Mouse (Mus musculus) liver (tissue): Measurements from ENCODE around the gene Tk2.
"Not testable (repeated sequence)": the region's sequence is repeated elsewhere in the genome, so short reads cannot be mapped to it uniquely, and the experiment has no call there.

ENCODE experiments used
- DNase-seq: peaks from one replicate; pipeline ENCODE4 v3.0.0-alpha.2; 2020; ENCODE audit warnings: mixed read lengths

Gene Tk2

GRCm38 (mm10) chr8:104248276-104248675, at the start of gene Tk2:
Gene Tk2, minus strand, starts transcription at chr8:104248558.
- DNase-seq = peak; percentile 93

DNA sequence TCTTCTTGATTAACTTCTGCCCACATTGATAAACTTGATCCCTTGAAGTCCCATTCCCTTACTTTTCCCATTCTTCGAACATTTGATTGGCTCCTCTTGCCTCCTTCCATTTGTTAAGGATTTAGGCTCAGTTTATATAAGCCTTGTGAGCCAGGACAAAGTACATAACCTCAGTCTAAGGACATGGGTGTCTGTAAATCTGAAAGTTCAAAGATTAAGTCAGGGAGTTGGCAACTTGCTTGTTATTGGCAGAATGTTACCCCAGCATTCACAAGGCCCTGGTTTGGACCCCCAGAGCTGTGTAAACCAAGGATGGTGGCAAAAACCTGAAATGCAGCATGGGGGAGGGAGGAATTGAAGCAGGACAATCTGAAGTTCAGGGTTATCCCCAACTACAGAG, 46.0 kb upstream of the Tk2 start:
- DNase-seq = no peak

DNA sequence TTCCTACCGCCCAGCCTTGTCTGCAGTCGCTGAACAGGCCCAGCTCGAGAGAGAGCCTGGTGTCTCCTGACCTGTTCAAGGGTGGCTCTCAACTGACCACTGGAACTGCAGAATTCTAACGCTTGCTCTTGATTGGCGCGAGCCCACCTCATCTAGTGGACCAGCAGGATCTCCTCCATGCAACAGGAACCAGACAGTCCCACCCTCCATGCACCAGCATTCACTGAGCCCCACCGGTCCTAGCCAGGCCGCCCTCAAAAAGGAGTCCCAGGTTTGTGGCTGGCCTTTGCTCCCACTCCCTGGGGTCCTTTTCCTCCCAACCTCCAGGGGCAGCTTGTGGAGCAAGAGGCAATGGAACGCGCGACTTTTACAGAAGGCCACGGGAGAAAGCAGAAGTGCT, 44.7 kb upstream of the Tk2 start, which contains the start of gene Cmtm2a:
Cmtm2a (minus strand) TSS at position 101 of the 400 bp plus-strand sequence.
- DNase-seq = not testable (repeated sequence)

DNA sequence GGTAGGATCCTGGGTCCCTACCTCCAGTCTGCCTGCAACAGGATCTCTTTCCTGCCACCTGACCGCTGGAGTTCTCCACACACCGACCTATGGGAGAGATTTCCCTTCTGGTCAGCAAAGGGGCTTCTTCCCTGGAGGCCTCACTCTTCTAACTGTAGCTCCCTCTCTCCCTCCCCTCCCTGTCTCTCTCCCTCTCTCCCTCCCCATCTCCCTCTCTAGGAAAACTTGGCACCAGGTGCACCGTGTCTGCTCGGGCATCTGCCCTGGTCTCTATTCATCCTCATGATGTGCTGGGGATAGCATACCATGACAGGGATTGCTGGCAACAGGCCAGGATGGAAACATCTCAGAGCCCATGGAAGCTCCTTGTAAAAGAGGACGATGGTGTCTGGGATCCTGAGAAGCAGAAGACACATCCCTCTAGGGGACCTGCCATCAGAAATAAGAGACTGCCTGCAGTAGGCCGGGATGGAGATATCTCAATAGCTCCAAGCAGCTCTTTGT, 20.6 kb upstream of the Tk2 start:
- DNase-seq = no peak

DNA sequence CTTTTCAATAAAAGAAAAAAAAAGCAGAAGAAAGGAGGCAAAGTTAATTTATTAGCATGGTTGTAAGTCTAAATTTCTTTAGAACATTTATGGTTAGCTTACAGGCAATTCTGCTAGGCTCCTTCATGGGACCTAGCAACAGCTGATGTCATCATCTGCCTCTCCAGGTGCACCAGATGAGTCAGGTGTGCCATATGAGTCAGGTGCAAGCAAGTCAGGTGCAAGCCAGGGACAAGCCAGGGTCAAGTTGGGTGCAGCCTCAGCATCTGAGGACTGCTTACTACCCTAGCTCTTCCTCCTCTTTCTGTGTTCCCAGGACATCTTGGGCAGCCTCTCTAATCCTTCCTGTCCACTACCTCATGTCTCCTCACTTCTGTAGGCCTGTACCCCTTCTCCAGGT, 20.0 kb upstream of the Tk2 start:
- no peak for DNase-seq

DNA sequence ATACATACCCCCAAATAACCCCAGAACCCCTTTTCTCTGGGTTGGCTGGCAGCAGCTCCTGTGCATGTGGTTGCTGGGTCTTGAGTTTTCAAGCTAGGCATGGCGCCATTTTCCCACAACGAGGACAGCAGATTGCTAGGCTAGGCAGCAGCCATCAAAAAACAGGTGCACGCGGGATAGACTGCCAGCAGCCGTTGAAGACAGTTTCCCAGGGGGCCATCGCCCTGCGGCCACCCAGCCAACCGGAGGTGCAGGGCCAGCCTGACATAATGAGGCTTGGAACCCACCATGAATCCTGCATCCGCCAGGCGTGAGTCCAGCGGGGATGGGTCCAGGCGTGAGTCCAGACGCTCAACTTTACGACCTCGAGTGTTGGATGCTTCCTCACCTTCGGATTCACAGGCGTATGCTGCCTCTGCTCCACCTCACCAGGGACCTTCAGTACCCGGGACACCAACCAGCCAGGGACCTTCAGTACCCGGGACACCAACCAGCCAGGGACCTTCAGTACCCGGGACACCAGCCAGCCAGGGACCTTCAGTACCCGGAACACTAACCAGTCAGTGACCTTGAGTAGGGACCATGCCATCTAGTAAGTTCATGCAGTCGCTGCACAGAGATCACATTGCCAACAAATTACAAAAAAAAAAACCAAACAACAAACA, 16.0 kb upstream of the Tk2 start:
- not testable (repeated sequence) for DNase-seq

- not testable (repeated sequence) for DNase-seq
These were observed 13.4 kb upstream of the Tk2 start for GRCm38 (mm10) chr8:104261802-104262201.

DNA sequence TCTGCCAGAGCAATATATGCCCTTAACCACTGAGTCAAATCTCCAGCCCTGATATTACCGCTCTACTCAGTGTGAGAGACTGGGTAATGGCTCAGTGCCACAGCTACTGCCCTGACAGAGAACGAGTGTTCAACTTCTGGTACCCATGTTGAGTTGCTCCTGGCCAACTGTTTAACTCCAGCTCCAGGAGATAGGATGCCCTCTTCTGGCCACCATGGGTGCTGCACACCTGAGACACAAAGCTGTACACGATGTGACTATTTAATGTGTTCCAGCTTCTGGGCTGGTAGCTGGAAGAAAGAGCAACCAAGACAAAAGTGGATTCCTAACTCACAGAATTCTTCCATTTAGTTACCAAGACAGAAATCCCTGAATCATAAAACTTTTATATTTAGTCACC, 4.7 kb upstream of the Tk2 start:
- peak; percentile 60 for DNase-seq

- DNase-seq = peak; percentile 34
These were observed 3.1 kb upstream of the Tk2 start for GRCm38 (mm10) chr8:104251461-104251860.

DNA sequence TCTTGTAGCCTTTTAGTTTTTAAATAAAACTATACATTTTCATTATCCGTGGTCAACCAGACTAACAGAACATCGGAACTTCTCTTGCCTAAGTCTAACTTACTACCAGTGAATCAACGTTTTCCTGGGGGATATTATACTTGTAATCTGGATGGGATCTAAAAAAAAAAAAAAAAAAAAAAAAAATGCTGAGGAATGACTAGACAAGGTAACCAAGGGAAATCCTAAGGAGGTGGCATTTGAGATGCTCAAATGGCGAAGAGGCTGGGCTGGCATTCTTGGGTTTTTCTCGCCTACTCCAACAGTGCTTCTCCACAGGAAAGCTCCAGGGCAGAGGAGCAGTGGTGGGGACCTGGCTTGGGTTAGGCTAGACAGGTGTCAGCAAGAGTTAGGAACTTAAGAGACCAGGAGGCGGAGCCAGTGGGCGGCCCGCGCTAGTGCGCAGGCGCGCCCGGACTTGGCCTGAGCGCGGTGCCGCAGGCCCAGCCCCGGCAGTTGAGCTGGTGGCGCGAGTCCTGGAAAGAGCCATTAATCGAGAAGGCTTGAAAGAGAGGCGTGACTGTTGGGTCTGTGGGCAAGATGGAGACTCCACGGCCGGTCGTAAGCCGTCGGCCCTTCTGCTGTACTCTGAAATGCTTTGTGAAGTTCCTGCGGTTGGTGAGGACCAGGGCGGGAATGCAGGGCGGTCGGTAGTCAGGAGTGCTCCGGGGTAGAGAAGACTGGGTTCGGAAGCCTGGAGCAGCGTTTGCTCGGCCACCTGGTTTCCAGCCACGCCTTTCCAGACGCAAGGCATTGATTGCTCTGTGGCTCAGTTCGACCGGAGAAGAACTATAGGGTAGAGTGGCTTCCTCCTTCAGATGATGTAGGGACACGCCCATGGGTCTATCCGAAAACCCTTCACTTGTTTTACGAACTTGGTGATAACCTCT, 2.3 kb upstream of the Tk2 start, which contains the start of gene Cklf:
Cklf (plus strand) TSS at position 423 of the 929 bp plus-strand sequence.
- peak; percentile 92 for DNase-seq

DNA sequence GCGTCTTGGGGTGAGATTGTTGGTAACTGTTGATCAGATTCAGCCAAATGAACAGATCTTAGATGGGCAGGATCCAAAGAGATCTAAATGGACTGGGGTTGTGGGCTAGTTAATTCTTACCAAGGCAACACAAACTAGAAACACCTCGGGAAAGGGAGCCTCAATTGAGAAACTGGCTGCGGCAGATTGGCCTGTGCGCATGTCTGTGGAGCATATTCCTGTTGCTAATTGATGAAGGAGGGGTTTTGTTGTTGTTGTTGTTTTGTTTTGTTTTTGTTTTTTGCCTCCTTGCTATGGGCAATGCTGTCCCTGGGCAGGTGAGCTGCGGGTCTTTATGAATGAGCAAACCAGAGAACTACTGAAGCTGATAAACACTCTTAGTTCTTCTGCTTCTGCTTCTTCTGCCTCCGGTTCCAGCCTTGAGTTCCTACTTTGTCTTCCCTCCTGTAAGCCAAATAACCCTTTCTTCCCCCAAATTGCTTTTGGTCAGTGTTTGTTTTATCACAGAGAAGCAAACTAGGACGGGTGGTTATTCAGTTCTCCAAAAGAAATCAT, 1.2 kb upstream of the Tk2 start:
- no peak for DNase-seq

DNA sequence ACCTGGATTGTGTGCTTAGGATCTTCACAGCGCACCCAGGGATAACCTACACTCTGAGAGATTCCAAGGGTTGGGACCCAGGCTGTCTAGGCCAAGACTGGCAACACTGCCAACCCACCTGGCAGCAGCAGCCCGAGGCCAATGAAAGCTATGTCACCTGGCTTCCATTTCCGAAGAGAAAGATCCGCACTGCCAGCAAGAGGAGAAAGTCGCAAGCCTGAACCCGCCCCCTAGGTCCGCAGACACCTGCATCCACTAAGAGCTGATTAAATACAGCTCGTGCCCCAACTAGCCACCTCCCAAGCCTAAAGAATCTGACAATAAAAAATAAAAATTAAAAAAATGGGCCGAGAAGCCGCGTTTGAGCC, 466 bp downstream of the Tk2 start:
- peak; percentile 27 for DNase-seq

DNA sequence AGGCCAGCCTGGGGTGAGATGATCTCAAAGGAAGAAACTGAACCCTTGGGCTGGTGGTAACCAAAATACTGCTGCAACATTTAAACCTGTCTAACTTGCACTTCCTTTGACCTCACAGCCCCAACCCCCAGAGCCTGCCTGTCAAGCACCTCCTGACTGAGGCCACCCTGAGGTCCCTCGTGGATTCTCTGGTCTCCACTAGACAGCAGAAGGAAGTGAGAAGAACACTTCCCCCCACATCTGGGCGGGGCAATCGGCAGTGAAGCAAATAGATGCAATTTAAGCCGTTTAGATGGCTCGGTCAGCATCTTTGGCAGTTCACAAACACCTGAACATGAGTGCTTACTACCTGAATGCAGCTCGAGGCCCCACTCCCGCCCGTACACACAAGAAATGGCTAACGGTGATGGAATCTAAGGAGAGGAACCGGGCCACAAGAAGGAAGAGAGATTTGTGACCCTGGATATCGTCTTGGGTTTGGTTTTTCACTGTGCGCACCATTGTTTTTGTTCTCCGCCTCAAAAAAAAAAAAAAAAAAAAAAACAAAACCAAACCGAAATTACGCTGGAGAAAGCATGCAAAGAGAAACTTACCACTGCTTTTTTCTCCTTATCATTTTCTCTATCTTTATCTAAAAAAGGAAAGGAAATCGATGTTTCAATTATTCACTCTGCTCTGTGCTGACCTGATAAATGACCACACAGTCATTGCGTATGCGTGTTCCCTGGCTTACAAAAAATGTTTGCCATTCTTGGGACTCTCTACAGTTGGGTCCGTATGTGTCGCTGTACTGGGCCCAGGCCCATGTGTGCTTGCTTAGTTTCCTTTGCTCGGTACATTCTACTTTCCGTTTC, 1.1 kb downstream of the Tk2 start:
- peak; percentile 32 for DNase-seq

GRCm38 (mm10) chr8:104246621-104247020, 1.7 kb downstream of the Tk2 start:
- no peak for DNase-seq

GRCm38 (mm10) chr8:104242038-104242644, 6.2 kb downstream of the Tk2 start:
- no peak for DNase-seq

DNA sequence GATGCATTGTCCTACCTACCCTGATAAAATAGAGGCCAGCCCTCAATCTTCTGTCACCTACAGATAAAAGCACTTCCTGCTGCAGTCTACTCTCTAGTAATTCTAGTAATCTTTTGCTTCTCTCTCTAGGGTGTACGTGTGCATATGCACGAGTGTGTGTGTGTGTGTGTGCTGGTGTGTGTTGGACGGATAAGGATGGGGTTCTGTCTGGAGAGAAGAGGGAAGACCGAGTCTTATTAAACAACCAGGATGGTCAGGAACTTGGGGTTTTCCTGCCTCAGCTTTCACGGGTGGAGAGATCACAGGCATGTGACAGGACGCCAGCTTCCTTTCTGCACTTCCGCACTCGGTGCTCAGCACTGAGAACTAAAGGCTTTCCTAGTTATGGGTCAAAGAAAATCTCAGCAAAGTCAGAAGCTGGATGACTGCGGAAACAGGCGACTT, 8.9 kb downstream of the Tk2 start:
- DNase-seq = no peak

GRCm38 (mm10) chr8:104234573-104234972, 13.8 kb downstream of the Tk2 start:
- DNase-seq = peak; percentile 28

DNA sequence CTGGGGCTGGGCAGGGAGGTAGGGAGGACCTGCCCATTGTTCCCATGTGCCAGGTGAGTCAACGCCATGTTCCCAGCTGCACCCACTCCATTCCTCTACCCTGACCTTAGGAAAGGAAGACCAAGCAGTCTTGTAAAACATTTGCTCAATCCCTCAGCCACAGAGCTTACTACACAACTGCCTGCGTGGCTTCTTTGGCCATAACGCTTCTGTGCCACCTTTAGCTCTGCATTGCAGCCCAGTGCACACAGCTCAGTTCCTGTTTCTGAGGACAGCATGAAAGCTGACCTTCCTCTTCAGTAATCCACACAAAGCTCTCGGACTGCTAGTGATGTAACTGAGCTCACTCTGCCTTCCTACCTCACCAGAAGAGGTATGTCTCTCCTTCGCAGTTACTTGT, 15.4 kb downstream of the Tk2 start:
- no peak for DNase-seq

- no peak for DNase-seq
These were observed 16.3 kb downstream of the Tk2 start for GRCm38 (mm10) chr8:104232039-104232438.

DNA sequence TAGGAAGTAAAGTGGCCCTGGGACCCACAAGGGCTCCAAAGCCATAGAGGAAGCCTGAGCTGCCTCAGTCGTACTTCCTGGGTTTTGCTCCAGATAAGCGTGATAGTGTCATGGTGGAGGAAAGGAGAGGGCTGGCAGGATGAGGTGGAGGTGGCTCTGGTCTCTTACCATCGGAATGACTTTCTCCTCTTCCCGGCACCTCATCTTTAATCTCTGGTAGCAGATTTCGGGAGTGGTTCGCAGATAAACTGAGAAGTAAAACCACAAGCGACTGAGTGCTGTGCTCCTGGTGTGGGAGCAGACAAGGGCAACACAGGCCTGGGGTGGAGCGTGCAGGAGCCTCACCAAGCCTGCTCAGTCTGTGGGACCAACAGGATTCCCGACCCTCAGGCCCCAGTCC, 18.0 kb downstream of the Tk2 start:
- DNase-seq = peak; percentile 19

DNA sequence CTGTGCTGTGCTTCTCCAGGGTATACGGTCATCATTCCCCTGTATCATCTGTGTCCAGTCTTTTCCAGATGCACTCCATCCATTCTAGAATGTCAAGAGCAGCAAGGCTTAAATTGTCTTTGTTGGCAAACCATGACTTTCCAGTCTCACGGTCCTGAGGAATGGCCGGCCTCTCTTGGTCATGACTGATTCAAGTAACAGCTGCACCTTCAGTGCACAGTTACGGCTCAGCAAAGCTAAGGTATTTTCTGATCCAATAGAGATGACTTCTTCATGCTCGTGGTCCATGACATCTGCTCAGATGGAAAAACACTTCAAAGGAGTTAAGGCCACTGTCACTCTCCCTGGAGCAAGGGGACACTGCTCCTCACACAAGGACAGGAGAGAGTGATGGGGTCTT, 21.3 kb downstream of the Tk2 start:
- no peak for DNase-seq

GRCm38 (mm10) chr8:104219806-104220205, 28.6 kb downstream of the Tk2 start:
- peak; percentile 77 for DNase-seq
